Mouse (Mus musculus): ENCODE results near the gene Ank2.

DNA sequence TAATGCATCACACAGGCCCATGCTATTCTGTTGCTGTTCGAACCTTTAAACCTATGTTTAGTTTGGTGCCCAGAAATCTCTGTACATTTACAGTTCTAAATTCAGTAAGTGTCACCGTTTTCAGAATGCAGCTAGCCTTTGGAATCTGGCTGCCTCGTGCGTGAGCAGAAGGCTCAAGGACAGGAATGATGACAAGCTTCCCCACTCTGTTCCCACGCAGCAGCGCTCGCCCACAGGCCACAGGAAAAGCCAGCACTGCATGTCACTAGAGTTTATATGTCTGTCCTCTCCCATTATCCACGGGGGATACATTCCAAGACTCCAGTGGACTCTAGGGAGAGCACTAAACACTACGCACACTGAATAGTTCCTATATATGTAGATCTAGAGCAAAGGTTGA is 343.1 kb downstream of the Ank2 start:
- no peak for TF ChIP-seq CTCF (IDR thresholded peaks at IDR 0.05; ENCODE audit: low read depth)
- no peak for TF ChIP-seq EP300 (IDR thresholded peaks at IDR 0.05; ENCODE audit: low read depth)

Data from liver, postnatal 0 days (tissue).